Mouse (Mus musculus): ENCODE measurements around the gene Eif4e3.

DNA sequence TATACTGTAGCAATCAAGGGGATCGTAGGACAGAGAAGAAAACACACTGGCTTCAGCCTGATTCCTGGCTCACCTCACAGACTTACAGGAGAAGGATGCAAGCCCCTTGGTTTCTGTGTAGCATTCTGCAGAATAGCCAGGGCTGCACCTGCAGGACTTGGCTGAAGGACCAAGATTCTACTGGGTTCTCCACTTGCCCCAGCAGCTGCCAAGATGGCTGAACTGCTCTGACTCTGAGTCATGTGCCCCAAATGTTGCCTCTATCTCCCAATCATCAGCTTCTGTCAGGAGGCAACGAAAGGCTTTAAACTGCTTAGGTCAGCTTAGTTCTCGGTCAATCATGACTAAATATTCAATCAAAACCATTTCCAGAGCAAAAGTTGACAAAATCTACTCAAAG, 42.0 kb downstream of the Eif4e3 start:
- TF ChIP-seq GATA1 (IDR thresholded peaks at IDR 0.05; ENCODE audit: low read length) (no peak), TAL1 (IDR thresholded peaks at IDR 0.05; ENCODE audit: low read length) (no peak)
